In genomic region chr15:96284711-96285322, GRCm38 (mm10) we compare ENCODE assay signal across 8 mouse cellular contexts. TPM values are rescaled to one million over a fixed set of nuclear protein-coding genes. Genes with fewer than 3 reads are reported as not detected.
DNase-seq lines count a peak whose midpoint lies in the region; ATAC-seq and TF ChIP-seq lines count a peak whose summit lies in the region.

No protein-coding gene starts in this region.

- H3K4me1 ChIP-seq in lung, adult 2 months (ENCODE audit: control insufficient read depth, insufficient read depth, low read length), result peaks cover 20% of the 10 kb centered on the region
- peaks cover 15% of the 10 kb centered on the region; the same call in 1 of the 2 replicates for H3K4me1 ChIP-seq in forebrain, postnatal 0 days (ENCODE audit: insufficient read depth)
- H3K4me1 ChIP-seq in intestine, embryonic 16.5 days (ENCODE audit: control insufficient read depth, insufficient read depth, low read length), result peaks cover 23% of the 10 kb centered on the region
- H3K4me1 ChIP-seq in liver, embryonic 12.5 days, result peaks cover 48% of the 10 kb centered on the region
- peaks cover 16% of the 10 kb centered on the region; the same call in 1 of the 2 replicates for H3K4me1 ChIP-seq in neural tube, embryonic 12.5 days

- H3K27ac ChIP-seq in forebrain, postnatal 0 days (ENCODE audit: low read depth, low read length), result peak overlapping the region; percentile 100
- H3K27ac ChIP-seq in intestine, embryonic 16.5 days (ENCODE audit: low read length), result peak overlapping the region; percentile 100
- H3K27ac ChIP-seq in liver, embryonic 12.5 days, result peak overlapping the region; percentile 99
- H3K27ac ChIP-seq in neural tube, embryonic 12.5 days, result peak overlapping the region; percentile 99

- TF ChIP-seq POLR2A in lung, adult 2 months (IDR thresholded peaks at IDR 0.05; ENCODE audit: borderline replicate concordance, extremely low read depth, low read depth, low read length), result peak; percentile 34; the same call in 1 of the 2 replicates

- no peaks in the 10 kb centered on the region for H3K36me3 ChIP-seq in forebrain, postnatal 0 days (ENCODE audit: insufficient read depth)
- H3K36me3 ChIP-seq in intestine, embryonic 16.5 days (ENCODE audit: control insufficient read depth, insufficient read depth, low read length), result peaks cover 8% of the 10 kb centered on the region; the same call in 1 of the 2 replicates
- H3K36me3 ChIP-seq in liver, embryonic 12.5 days, result peaks cover 28% of the 10 kb centered on the region
- H3K36me3 ChIP-seq in neural tube, embryonic 12.5 days, result peaks cover 15% of the 10 kb centered on the region

- peak overlapping the region; percentile 100 for H3K4me3 ChIP-seq in lung, adult 2 months (replicated peaks; ENCODE audit: extremely low read depth, low read depth, low read length)
- peak overlapping the region; percentile 97 for H3K4me3 ChIP-seq in forebrain, postnatal 0 days (ENCODE audit: low read depth, low read length)
- peak overlapping the region; percentile 93 for H3K4me3 ChIP-seq in intestine, embryonic 16.5 days (ENCODE audit: low read length)
- H3K4me3 ChIP-seq in liver, embryonic 12.5 days, result peak overlapping the region; percentile 89
- peak overlapping the region; percentile 93 for H3K4me3 ChIP-seq in neural tube, embryonic 12.5 days

- TF ChIP-seq CTCF in lung, adult 2 months (IDR thresholded peaks at IDR 0.05; ENCODE audit: insufficient read depth, low read length), result no peak
- no peak for TF ChIP-seq CTCF in forebrain, postnatal 0 days (IDR thresholded peaks at IDR 0.05; ENCODE audit: low read depth)

- H3K9ac ChIP-seq in forebrain, postnatal 0 days, result peak overlapping the region; percentile 93
- peak overlapping the region; percentile 100 for H3K9ac ChIP-seq in intestine, embryonic 16.5 days (ENCODE audit: low read depth, low read length)
- peak overlapping the region; percentile 98 for H3K9ac ChIP-seq in liver, embryonic 12.5 days
- H3K9ac ChIP-seq in neural tube, embryonic 12.5 days, result peak overlapping the region; percentile 99

- peak; percentile 75 for DNase-seq in lung, adult 2 months
- no peak for DNase-seq in lung, postnatal 25 days (ENCODE audit: low spot score)
- peak; percentile 71 for DNase-seq in adrenal gland, postnatal 14 days
- peak; percentile 66 for DNase-seq in forebrain, postnatal 0 days
- DNase-seq in yolk sac, embryonic 10.5 days (ENCODE audit: low spot score), result no peak

- WGBS in lung, adult 2 months, result under 1% methylated on average over 65 of the region's 67 CpGs
- WGBS in forebrain, postnatal 0 days, result 1% methylated on average over 64 of the region's 67 CpGs
- under 1% methylated on average over 67 of the region's 67 CpGs for WGBS in intestine, embryonic 16.5 days
- WGBS in liver, embryonic 12.5 days (ENCODE audit: insufficient replicate concordance), result under 1% methylated on average over 63 of the region's 67 CpGs
- under 1% methylated on average over 67 of the region's 67 CpGs for WGBS in neural tube, embryonic 12.5 days

- peak overlapping the region; percentile 78 for H3K4me2 ChIP-seq in forebrain, postnatal 0 days (ENCODE audit: low read depth)
- H3K4me2 ChIP-seq in intestine, embryonic 16.5 days (ENCODE audit: low read depth, low read length), result peak overlapping the region; percentile 75
- peak overlapping the region; percentile 92 for H3K4me2 ChIP-seq in liver, embryonic 12.5 days
- H3K4me2 ChIP-seq in neural tube, embryonic 12.5 days (replicated peaks), result peak overlapping the region; percentile 75

- no peaks in the 10 kb centered on the region for H3K9me3 ChIP-seq in forebrain, postnatal 0 days (ENCODE audit: low read length)
- H3K9me3 ChIP-seq in intestine, embryonic 16.5 days (ENCODE audit: control insufficient read depth, low read length), result no peaks in the 10 kb centered on the region
- H3K9me3 ChIP-seq in liver, embryonic 12.5 days (replicated peaks), result no peaks in the 10 kb centered on the region
- 0 out of 2 replicates have a peak, but pooled peaks cover 4% of the 10 kb centered on the region for H3K9me3 ChIP-seq in neural tube, embryonic 12.5 days

- peak; percentile 0 for ATAC-seq in forebrain, postnatal 0 days
- peak; percentile 27 for ATAC-seq in intestine, embryonic 16.5 days
- peak; percentile 22 for ATAC-seq in liver, embryonic 12.5 days
- ATAC-seq in neural tube, embryonic 12.5 days (ENCODE audit: low FRiP score, low read depth), result peak; percentile 30

- no peaks in the 10 kb centered on the region for H3K27me3 ChIP-seq in forebrain, postnatal 0 days (ENCODE audit: insufficient read depth, low read length)
- H3K27me3 ChIP-seq in intestine, embryonic 16.5 days (replicated peaks; ENCODE audit: control insufficient read depth, insufficient read depth, low read length), result no peaks in the 10 kb centered on the region
- H3K27me3 ChIP-seq in liver, embryonic 12.5 days (replicated peaks), result no peaks in the 10 kb centered on the region
- H3K27me3 ChIP-seq in neural tube, embryonic 12.5 days (replicated peaks), result no peaks in the 10 kb centered on the region

RNA-seq across cellular contexts. Expression of gene Arid2, which starts 2.5 kb away (rescaled TPM):
- polyA plus RNA-seq in lung, adult 2 months (2012; rRNA removed), result 17.4 and 17.5 TPM in 2 replicates
- 38.4 and 43.1 TPM in 2 replicates for total RNA-seq in adrenal gland, postnatal 14 days (2021)
- total RNA-seq in forebrain, postnatal 0 days (2014; rRNA removed), result 32.2 and 49.9 TPM in 2 replicates
- polyA plus RNA-seq in forebrain, postnatal 0 days (2015; fragmentation: Nextera tagmentation; extraction: Ambion mirVana), result 7.8 and 10.7 TPM in 2 replicates
- 12.4 and 12.6 TPM in 2 replicates for polyA plus RNA-seq in intestine, embryonic 16.5 days (2015; fragmentation: Nextera tagmentation; extraction: Ambion mirVana)
- polyA plus RNA-seq in liver, embryonic 12.5 days (2016; fragmentation: Nextera tagmentation; extraction: Ambion mirVana), result 14.1 and 14.5 TPM in 2 replicates
- polyA plus RNA-seq in neural tube, embryonic 12.5 days (2016; fragmentation: Nextera tagmentation; extraction: Ambion mirVana), result 32.1 and 32.4 TPM in 2 replicates

Comparison
In these comparisons a context has a peak if more than half of its experiments do, and no peak if none do; other contexts are left out.
1. DNase-seq: peak in lung, adult 2 months (single experiment), adrenal gland, postnatal 14 days (single experiment) and forebrain, postnatal 0 days (single experiment); none in lung, postnatal 25 days (single experiment) and yolk sac, embryonic 10.5 days (single experiment).
2. Peak in every context shown above with its lines, with median percentiles within 50 percentile points of each other: H3K4me3 ChIP-seq, ATAC-seq, H3K27ac ChIP-seq, H3K4me2 ChIP-seq and H3K9ac ChIP-seq.